Mouse (Mus musculus) cerebellum, adult 11 months (tissue): ENCODE measurements at regions not wholly inside any gene's neighbourhood (a gene's known extent, or its start where the extent isn't known, plus 50 kb on each side); places are given as distances from the start of the nearest gene placed in this dataset.
"Not testable (repeated sequence)": the region's sequence is repeated elsewhere in the genome, so short reads cannot be mapped to it uniquely, and the experiment has no call there.

Experiments
- DNase-seq: peaks from one replicate; pipeline ENCODE4 v3.0.0; 2022

DNA sequence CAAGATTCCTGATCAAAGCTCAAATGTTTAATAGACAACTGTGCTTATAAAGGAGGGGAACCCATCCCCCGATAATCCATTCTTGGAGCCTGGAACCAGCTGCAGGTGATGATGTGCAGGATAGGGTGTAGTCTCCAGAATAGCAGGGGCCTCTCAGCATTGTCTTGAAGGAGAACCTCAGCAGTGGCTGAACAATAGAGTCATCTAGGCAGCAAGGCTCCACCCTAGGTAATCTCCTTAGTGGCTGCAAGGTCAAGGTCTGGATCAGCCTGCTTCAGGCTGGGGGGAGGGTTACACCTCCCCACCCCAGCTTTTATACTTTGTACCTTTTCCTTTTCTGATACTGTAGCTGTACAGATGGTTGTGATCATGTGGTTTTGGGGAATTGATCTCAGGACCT is 116.8 kb upstream of the Mettl4 start:
- no peak for DNase-seq

DNA sequence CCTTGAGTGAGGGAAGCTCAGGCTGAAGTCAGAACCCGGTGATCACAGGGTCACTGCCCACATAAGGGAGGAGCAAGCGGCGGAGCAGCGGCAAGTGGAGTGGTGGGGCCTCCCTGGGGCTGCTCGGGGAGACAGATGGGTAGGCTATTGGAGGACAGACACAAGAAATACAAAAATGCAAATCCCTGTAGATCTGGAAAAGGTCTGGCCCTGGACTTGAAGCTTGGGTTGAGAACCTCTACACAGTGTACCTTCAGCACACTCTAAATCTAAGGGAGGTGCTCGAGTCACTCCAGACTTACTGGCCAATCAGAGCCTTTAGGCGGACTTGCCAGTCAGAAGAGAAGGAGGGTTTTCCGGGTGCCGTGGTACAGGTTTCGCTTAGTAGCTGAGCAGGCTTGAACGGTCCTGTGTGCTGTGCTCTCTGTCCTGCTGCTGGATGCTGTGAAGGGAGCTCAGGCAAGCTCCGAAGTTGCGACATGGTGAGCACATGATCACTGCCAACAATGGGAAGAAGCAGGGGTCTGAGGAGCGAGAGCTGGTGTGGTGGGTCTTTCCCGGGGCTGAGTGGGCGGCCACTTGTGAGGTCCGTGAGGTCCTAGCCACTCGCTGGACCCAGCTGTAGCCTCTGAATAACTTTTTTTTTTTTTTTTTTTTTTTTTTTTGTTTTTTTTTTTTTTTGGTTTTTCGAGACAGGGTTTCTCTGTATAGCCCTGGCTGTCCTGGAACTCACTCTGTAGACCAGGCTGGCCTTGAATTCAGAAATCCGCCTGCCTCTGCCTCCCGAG is 114.9 kb upstream of the Mettl4 start:
- peak; percentile 42 for DNase-seq

DNA sequence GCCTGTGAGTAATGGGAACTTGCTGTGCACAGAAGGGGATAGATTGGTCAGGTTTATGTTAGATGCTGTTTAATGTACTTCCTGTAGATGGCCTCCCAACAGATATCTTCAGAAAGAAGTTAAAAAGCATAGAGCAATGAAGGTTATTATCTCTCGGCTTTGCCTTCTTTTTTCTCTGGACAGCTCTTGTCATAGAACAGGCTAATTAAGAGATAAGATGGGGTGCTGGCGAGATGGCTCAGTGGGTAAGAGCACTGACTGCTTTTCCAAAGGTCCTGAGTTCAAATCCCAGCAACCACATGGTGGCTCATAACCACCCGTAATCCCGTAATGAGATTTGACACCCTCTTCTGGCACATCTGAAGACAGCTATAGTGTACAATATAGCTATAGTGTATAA is 104.9 kb upstream of the Mettl4 start:
- DNase-seq, result not testable (repeated sequence)

DNA sequence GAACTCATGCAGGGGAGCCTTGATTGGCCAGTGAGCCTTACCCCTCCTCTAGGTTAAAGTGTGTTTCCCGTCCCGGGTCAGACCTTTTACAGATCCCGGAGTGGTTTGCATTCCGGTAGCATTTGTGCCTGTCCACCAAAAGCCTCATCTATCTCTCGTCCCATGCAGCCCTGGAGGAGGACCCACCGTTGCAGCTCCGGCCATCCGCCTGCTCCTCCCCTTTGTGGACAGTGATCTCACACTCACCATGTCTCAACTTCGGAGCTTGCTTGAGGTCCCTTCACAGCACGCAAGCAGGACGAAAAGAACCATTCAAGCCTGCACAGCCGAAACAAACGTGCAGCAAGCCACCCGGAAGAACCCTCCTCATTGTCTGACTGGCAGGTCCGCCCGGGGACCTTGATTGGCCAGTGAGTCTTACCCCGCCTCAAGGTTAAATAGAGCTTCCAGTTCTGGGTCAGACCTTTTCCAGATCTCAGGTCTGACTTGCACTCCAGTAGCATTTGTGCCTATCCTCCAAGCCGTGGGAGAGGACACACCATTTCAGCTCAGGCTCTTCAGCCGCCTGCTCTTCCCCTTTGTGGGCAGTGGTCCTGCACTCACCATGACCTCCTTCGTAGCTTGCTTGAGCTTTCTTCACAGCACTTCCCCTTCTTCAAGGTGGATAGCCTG is 84.8 kb upstream of the Mettl4 start:
- DNase-seq, result peak; percentile 72

DNA sequence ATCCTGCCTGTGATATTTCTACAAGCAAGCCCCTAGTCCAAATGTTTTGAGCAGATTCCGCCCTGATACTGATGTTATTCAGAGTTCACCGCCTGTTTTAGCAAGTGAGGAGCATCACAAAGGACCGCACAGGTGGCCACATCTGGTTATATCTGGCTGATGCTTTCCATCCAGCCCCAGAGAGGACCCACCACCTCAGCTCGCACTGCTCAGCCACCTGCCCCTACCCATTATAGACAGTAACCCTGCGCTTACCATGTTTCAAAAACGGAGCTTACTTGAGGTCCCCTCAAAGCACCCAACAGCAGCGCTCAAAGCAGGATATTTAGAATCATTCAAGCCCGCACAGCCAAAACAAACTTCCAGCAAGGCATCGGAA is 84.2 kb upstream of the Mettl4 start:
- DNase-seq, result not testable (repeated sequence)

DNA sequence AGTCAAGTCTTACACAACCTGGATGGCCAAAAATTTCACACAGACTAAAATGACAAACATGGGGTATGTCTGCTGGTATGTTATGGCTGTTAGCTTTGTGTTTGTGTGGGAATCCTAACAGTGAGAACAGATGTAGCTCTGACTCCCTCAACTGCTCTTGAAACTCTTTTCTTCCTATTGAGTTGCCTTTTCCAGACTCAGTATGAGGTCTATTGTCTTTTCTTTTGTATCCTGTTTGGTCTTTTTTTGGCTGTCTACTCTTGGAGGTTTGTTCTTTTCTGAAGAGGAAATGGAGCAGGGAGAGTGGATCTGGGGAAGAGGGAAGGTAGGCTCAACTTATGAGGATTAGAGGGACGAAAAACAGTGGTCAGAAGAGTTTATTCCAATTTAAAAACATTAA is 76.6 kb upstream of the Mettl4 start:
- not testable (repeated sequence) for DNase-seq

DNA sequence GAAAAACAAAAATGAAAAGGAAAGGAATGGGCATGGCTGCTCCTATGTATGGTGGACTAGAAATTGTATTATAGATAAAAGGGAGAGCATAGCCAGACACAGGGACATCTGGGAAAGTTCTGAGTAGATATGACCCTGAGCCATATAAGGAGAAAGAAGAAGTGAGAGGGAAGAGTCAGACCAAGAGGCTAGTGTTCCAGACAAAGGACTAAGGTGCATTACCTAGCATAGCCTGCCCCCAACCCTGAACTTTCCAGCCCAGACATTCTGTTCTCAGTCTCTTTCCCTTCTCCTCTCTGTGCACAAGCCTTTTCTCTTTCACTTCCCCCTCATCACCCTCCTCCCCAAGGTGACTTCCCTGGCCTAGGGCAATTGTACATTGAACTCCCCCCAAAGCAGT is 58.9 kb upstream of the Mettl4 start:
- DNase-seq, result no peak
